Mouse (Mus musculus): ENCODE results near the gene Fndc3b. TPM values are rescaled to one million over a fixed set of nuclear protein-coding genes. Genes with fewer than 3 reads are reported as not detected.

The Fndc3b gene
- polyA plus RNA-seq, 1 experiment from 2014 or later, result 28.0 TPM

- H3K9ac ChIP-seq, result no peak overlapping the region
- no peak for ATAC-seq (ENCODE audit: insufficient number of reproducible peaks, insufficient read depth, low FRiP score, low TSS enrichment)
- 71% methylated on average over 5 of the region's 5 CpGs for WGBS
Measured at GRCm38 (mm10) chr3:27735113-27735512, 24.0 kb upstream of the Fndc3b start.

GRCm38 (mm10) chr3:27728798-27729782 lies 18.0 kb upstream of the Fndc3b start:
- H3K4me1 ChIP-seq, result peaks cover 10% of the 10 kb centered on the region
- H3K4me2 ChIP-seq (replicated peaks), result no peak overlapping the region
- H3K9me3 ChIP-seq, result no peaks in the 10 kb centered on the region
- no peaks in the 10 kb centered on the region for H3K27me3 ChIP-seq
- no peak overlapping the region for H3K4me3 ChIP-seq
- H3K27ac ChIP-seq, result no peak overlapping the region
- no peak overlapping the region for H3K9ac ChIP-seq
- no peak for ATAC-seq (ENCODE audit: insufficient number of reproducible peaks, insufficient read depth, low FRiP score, low TSS enrichment)
- 72% methylated on average over 8 of the region's 8 CpGs for WGBS
- H3K36me3 ChIP-seq, result no peaks in the 10 kb centered on the region

More at GRCm38 (mm10) chr3:27735113-27735512, 24.0 kb upstream of the Fndc3b start:
- Histone ChIP-seq H3K4me1 (peaks cover 2% of the 10 kb centered on the region; the same call in 1 of the 2 replicates), H3K9me3 (no peaks in the 10 kb centered on the region), H3K4me2 (replicated peaks) (no peak overlapping the region), H3K27ac (no peak overlapping the region), H3K36me3 (no peaks in the 10 kb centered on the region), H3K4me3 (no peak overlapping the region), H3K27me3 (no peaks in the 10 kb centered on the region)

- WGBS, result 9% methylated on average over 7 of the region's 7 CpGs
- no peak overlapping the region for H3K4me2 ChIP-seq (replicated peaks)
- H3K4me1 ChIP-seq, result peaks cover 10% of the 10 kb centered on the region
- H3K9me3 ChIP-seq, result no peaks in the 10 kb centered on the region
- no peak overlapping the region for H3K27ac ChIP-seq
- H3K9ac ChIP-seq, result no peak overlapping the region
- H3K36me3 ChIP-seq, result no peaks in the 10 kb centered on the region
- H3K4me3 ChIP-seq, result no peak overlapping the region
- no peaks in the 10 kb centered on the region for H3K27me3 ChIP-seq
- ATAC-seq (ENCODE audit: insufficient number of reproducible peaks, insufficient read depth, low FRiP score, low TSS enrichment), result no peak
Measured at GRCm38 (mm10) chr3:27728176-27728575, 17.1 kb upstream of the Fndc3b start.

- WGBS, result 85% methylated on average over 6 of the region's 6 CpGs
- ATAC-seq (ENCODE audit: insufficient number of reproducible peaks, insufficient read depth, low FRiP score, low TSS enrichment), result no peak
- no peak overlapping the region for H3K27ac ChIP-seq
- H3K9ac ChIP-seq, result no peak overlapping the region
- no peaks in the 10 kb centered on the region for H3K9me3 ChIP-seq
- H3K4me2 ChIP-seq (replicated peaks), result no peak overlapping the region
- H3K36me3 ChIP-seq, result no peaks in the 10 kb centered on the region
- no peak overlapping the region for H3K4me3 ChIP-seq
- no peaks in the 10 kb centered on the region for H3K27me3 ChIP-seq
- H3K4me1 ChIP-seq, result peaks cover 10% of the 10 kb centered on the region
Measured at GRCm38 (mm10) chr3:27725752-27726151, 14.6 kb upstream of the Fndc3b start.

- Histone ChIP-seq H3K4me2 (replicated peaks) (no peak overlapping the region), H3K27me3 (no peaks in the 10 kb centered on the region), H3K4me1 (peaks cover 10% of the 10 kb centered on the region), H3K27ac (no peak overlapping the region), H3K4me3 (no peak overlapping the region), H3K9ac (no peak overlapping the region), H3K9me3 (no peaks in the 10 kb centered on the region), H3K36me3 (no peaks in the 10 kb centered on the region)
- 27% methylated on average over 8 of the region's 8 CpGs for WGBS
- no peak for ATAC-seq (ENCODE audit: insufficient number of reproducible peaks, insufficient read depth, low FRiP score, low TSS enrichment)
Measured at GRCm38 (mm10) chr3:27724208-27724607, 13.1 kb upstream of the Fndc3b start.

- Histone ChIP-seq H3K4me2 (replicated peaks) (no peak overlapping the region), H3K4me3 (no peak overlapping the region), H3K9ac (no peak overlapping the region), H3K27ac (no peak overlapping the region), H3K4me1 (no peaks in the 10 kb centered on the region), H3K27me3 (no peaks in the 10 kb centered on the region), H3K36me3 (no peaks in the 10 kb centered on the region), H3K9me3 (no peaks in the 10 kb centered on the region)
- ATAC-seq (ENCODE audit: insufficient number of reproducible peaks, insufficient read depth, low FRiP score, low TSS enrichment), result no peak
- WGBS, result 71% methylated on average over 5 of the region's 5 CpGs
Measured at GRCm38 (mm10) chr3:27718829-27719365, 7.8 kb upstream of the Fndc3b start.

GRCm38 (mm10) chr3:27713971-27714370 lies 2.9 kb upstream of the Fndc3b start:
- H3K9ac ChIP-seq, result no peak overlapping the region
- ATAC-seq (ENCODE audit: insufficient number of reproducible peaks, insufficient read depth, low FRiP score, low TSS enrichment), result no peak
- H3K36me3 ChIP-seq, result no peaks in the 10 kb centered on the region
- H3K27me3 ChIP-seq, result no peaks in the 10 kb centered on the region
- no peak overlapping the region for H3K27ac ChIP-seq
- no peaks in the 10 kb centered on the region for H3K9me3 ChIP-seq
- H3K4me3 ChIP-seq, result no peak overlapping the region
- H3K4me1 ChIP-seq, result no peaks in the 10 kb centered on the region
- no peak overlapping the region for H3K4me2 ChIP-seq (replicated peaks)
- 56% methylated on average over 4 of the region's 4 CpGs for WGBS

- Histone ChIP-seq H3K4me1 (peaks cover 7% of the 10 kb centered on the region; the same call in 1 of the 2 replicates), H3K36me3 (no peaks in the 10 kb centered on the region), H3K9me3 (no peaks in the 10 kb centered on the region), H3K27ac (no peak overlapping the region), H3K9ac (no peak overlapping the region), H3K27me3 (no peaks in the 10 kb centered on the region), H3K4me3 (no peak overlapping the region), H3K4me2 (replicated peaks) (no peak overlapping the region)
- 66% methylated on average over 6 of the region's 6 CpGs for WGBS
- no peak for ATAC-seq (ENCODE audit: insufficient number of reproducible peaks, insufficient read depth, low FRiP score, low TSS enrichment)
Measured at GRCm38 (mm10) chr3:27712421-27712820, 1.3 kb upstream of the Fndc3b start.

- H3K36me3 ChIP-seq, result no peaks in the 10 kb centered on the region
- peak; percentile 30; the same call in 1 of the 2 replicates for ATAC-seq (ENCODE audit: insufficient number of reproducible peaks, insufficient read depth, low FRiP score, low TSS enrichment)
- peak overlapping the region; percentile 98 for H3K27ac ChIP-seq
- H3K27me3 ChIP-seq, result no peaks in the 10 kb centered on the region
- H3K9ac ChIP-seq, result peak overlapping the region; percentile 93
- no peaks in the 10 kb centered on the region for H3K9me3 ChIP-seq
- peaks cover 12% of the 10 kb centered on the region; the same call in 1 of the 2 replicates for H3K4me1 ChIP-seq
- peak overlapping the region; percentile 94 for H3K4me3 ChIP-seq
- WGBS, result under 1% methylated on average over 56 of the region's 86 CpGs
- H3K4me2 ChIP-seq (replicated peaks), result peak overlapping the region; percentile 60
Measured at GRCm38 (mm10) chr3:27709906-27710647, 1.0 kb downstream of the Fndc3b start.

GRCm38 (mm10) chr3:27709096-27709905 lies 1.8 kb downstream of the Fndc3b start:
- peak overlapping the region; percentile 94 for H3K4me3 ChIP-seq
- H3K27ac ChIP-seq, result peak overlapping the region; percentile 98
- H3K36me3 ChIP-seq, result no peaks in the 10 kb centered on the region
- no peak for ATAC-seq (ENCODE audit: insufficient number of reproducible peaks, insufficient read depth, low FRiP score, low TSS enrichment)
- H3K4me2 ChIP-seq (replicated peaks), result peak overlapping the region; percentile 60
- H3K9ac ChIP-seq, result peak overlapping the region; percentile 93
- H3K9me3 ChIP-seq, result no peaks in the 10 kb centered on the region
- WGBS, result 1% methylated on average over 22 of the region's 22 CpGs
- no peaks in the 10 kb centered on the region for H3K27me3 ChIP-seq
- H3K4me1 ChIP-seq, result peaks cover 16% of the 10 kb centered on the region; the same call in 1 of the 2 replicates

- Histone ChIP-seq H3K9me3 (no peaks in the 10 kb centered on the region), H3K27ac (no peak overlapping the region), H3K4me2 (replicated peaks) (peak overlapping the region; percentile 60), H3K36me3 (no peaks in the 10 kb centered on the region), H3K4me1 (peaks cover 16% of the 10 kb centered on the region; the same call in 1 of the 2 replicates), H3K27me3 (no peaks in the 10 kb centered on the region), H3K4me3 (peak overlapping the region; percentile 94), H3K9ac (peak overlapping the region; percentile 93; the same call in 1 of the 2 replicates)
- no peak for ATAC-seq (ENCODE audit: insufficient number of reproducible peaks, insufficient read depth, low FRiP score, low TSS enrichment)
- 42% methylated on average over 5 of the region's 5 CpGs for WGBS
Measured at GRCm38 (mm10) chr3:27708581-27708980, 2.5 kb downstream of the Fndc3b start.
